Mouse (Mus musculus): ENCODE measurements around the gene Gm20906. TPM values are rescaled to one million over a fixed set of nuclear protein-coding genes. Genes with fewer than 3 reads are reported as not detected.
"Not testable (repeated sequence)": the region's sequence is repeated elsewhere in the genome, so short reads cannot be mapped to it uniquely, and the experiment has no call there.

Gene Gm20906
- not detected in 2 replicates for total RNA-seq (2014; fragmentation: Nextera tagmentation)
- total RNA-seq (2017), result not detected in 2 replicates

DNA sequence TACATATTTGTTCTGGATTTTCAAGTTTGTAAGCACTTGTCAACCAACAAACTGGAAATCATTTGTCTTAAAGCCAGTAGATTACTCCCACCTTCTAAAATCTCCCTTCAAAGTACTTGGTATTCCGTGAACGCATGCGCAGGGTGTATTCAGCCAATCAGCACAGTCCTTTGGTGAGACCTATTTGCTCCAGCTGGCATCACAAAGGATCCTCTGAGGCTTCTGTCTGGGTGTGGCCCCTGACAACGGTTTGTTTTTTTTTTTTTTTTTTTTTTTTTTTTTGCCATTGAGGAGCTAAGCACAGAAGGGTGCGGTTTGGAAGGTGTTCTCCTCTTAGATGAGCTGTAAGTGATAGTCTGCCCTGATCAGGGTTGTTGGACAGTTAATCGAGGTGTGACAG is at the start of gene Gm20906:
TSS of gene Gm20906 (plus strand) at position 301 of the 400 bp plus-strand sequence.
- ATAC-seq (replicated peaks; ENCODE audit: poor library complexity, severe bottlenecking), result not testable (repeated sequence)

Data from granulocyte monocyte progenitor cell, adult 5-6 weeks (primary cell).